Mouse (Mus musculus) cerebellum, adult 2 months (tissue): Measurements from ENCODE around the gene Cacna1i.

ENCODE experiments used
- CTCF ChIP-seq: fragments of 200-500 bp; IDR thresholded peaks from 2 replicates; pipeline ENCODE4 v1.5.1; 2011; ENCODE audit warnings: low read depth, mild to moderate bottlenecking, control low read depth, low read length, moderate library complexity, borderline replicate concordance; ENCODE audit not compliant: insufficient read depth
- POLR2A ChIP-seq: fragments of 200-500 bp; IDR thresholded peaks from 2 replicates; pipeline ENCODE4 v1.6.1; 2011; ENCODE audit warnings: low read length, control low read depth, borderline replicate concordance; ENCODE audit not compliant: insufficient read depth

- no peak for TF ChIP-seq CTCF
- no peak for TF ChIP-seq POLR2A
These were observed 8.0 kb upstream of the Cacna1i start for GRCm38 (mm10) chr15:80279053-80279452.
